20 mouse cellular contexts compared by ENCODE assay signal in the genomic region with DNA sequence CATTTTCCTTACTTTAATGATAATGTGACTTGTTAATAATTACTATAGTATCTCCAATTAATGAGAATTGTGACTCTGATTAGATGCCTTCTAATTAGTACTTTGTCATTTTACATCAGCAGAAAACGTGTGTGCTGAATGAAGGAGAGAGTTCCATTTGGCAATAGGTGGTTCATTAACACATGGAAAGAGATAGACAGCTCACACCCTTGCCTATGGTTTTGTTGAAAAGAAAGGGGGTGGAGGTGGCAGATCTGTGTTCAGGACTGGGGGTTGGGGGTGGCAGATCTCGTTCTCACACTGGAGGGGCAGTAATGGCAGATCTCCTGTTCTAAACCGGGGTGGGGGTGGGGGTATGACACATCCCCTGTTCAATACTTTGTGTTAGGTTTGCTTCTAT.
A peak's percentile ranks its signal among the peaks of the same experiment; 100 is the strongest.
DNase-seq lines count a peak whose midpoint lies in the region; ATAC-seq lines count a peak whose summit lies in the region.
"Had no signal": no experiment of that assay in that cellular context is flagged by ENCODE, and none has a peak within 500 bp of the region (broad histone marks: within the 10 kb centered on the region; RNA-seq: fewer than 3 reads in every experiment).

No protein-coding gene starts in this region.

- WGBS in forebrain, embryonic 10.5 days = 68% methylated on average over 3 of the region's 3 CpGs
- 50% methylated on average over 3 of the region's 3 CpGs for WGBS in forebrain, embryonic 11.5 days
- 76% methylated on average over 3 of the region's 3 CpGs for WGBS in midbrain, embryonic 16.5 days
- WGBS in midbrain, embryonic 11.5 days = 72% methylated on average over 3 of the region's 3 CpGs
- WGBS in forebrain, embryonic 16.5 days = 26% methylated on average over 3 of the region's 3 CpGs

- H3K36me3 ChIP-seq in forebrain, embryonic 10.5 days (replicated peaks) = no peaks in the 10 kb centered on the region
- H3K36me3 ChIP-seq in forebrain, embryonic 11.5 days (ENCODE audit: control insufficient read depth, insufficient read depth, low read length) = no peaks in the 10 kb centered on the region
- H3K36me3 ChIP-seq in midbrain, embryonic 16.5 days (ENCODE audit: control insufficient read depth, insufficient read depth, low read length) = no peaks in the 10 kb centered on the region
- no peaks in the 10 kb centered on the region for H3K36me3 ChIP-seq in midbrain, embryonic 11.5 days (ENCODE audit: control insufficient read depth, insufficient read depth, low read length)
- no peaks in the 10 kb centered on the region for H3K36me3 ChIP-seq in forebrain, embryonic 16.5 days (ENCODE audit: control insufficient read depth, insufficient read depth)
- H3K36me3 ChIP-seq: embryonic facial prominence, embryonic 13.5 days; heart, embryonic 12.5 days had no signal

- peaks cover 33% of the 10 kb centered on the region for H3K4me1 ChIP-seq in forebrain, embryonic 10.5 days
- H3K4me1 ChIP-seq in forebrain, embryonic 11.5 days (replicated peaks; ENCODE audit: control insufficient read depth, insufficient read depth, low read length) = peaks cover 2% of the 10 kb centered on the region; the same call in 1 of the 2 replicates
- H3K4me1 ChIP-seq in midbrain, embryonic 16.5 days (ENCODE audit: control insufficient read depth, insufficient read depth, low read length) = peaks cover 26% of the 10 kb centered on the region
- H3K4me1 ChIP-seq in midbrain, embryonic 11.5 days (ENCODE audit: control insufficient read depth, insufficient read depth, low read length) = peaks cover under 1% of the 10 kb centered on the region; the same call in 1 of the 2 replicates
- peaks cover 42% of the 10 kb centered on the region for H3K4me1 ChIP-seq in forebrain, embryonic 16.5 days (replicated peaks; ENCODE audit: control insufficient read depth, insufficient read depth, low read length)

- no peak overlapping the region for H3K4me2 ChIP-seq in forebrain, embryonic 11.5 days (ENCODE audit: low read depth, low read length, severe bottlenecking)
- no peak overlapping the region for H3K4me2 ChIP-seq in midbrain, embryonic 16.5 days (ENCODE audit: low read length)
- H3K4me2 ChIP-seq in midbrain, embryonic 11.5 days = no peak overlapping the region
- H3K4me2 ChIP-seq in forebrain, embryonic 16.5 days (ENCODE audit: low read length) = no peak overlapping the region
- H3K4me2 ChIP-seq: embryonic facial prominence, embryonic 13.5 days; heart, embryonic 12.5 days had no signal

- no peaks in the 10 kb centered on the region for H3K9me3 ChIP-seq in forebrain, embryonic 10.5 days
- no peaks in the 10 kb centered on the region for H3K9me3 ChIP-seq in forebrain, embryonic 11.5 days (ENCODE audit: control insufficient read depth, low read length)
- no peaks in the 10 kb centered on the region for H3K9me3 ChIP-seq in midbrain, embryonic 16.5 days (replicated peaks; ENCODE audit: control insufficient read depth, low read length, poor library complexity, severe bottlenecking)
- no peaks in the 10 kb centered on the region for H3K9me3 ChIP-seq in midbrain, embryonic 11.5 days (ENCODE audit: control insufficient read depth, low read length)
- H3K9me3 ChIP-seq in forebrain, embryonic 16.5 days (ENCODE audit: control insufficient read depth, low read length) = no peaks in the 10 kb centered on the region
- H3K9me3 ChIP-seq: embryonic facial prominence, embryonic 13.5 days; heart, embryonic 12.5 days had no signal

- no peak overlapping the region for H3K4me3 ChIP-seq in forebrain, embryonic 10.5 days
- H3K4me3 ChIP-seq in forebrain, embryonic 11.5 days (ENCODE audit: low read depth, low read length) = no peak overlapping the region
- H3K4me3 ChIP-seq in midbrain, embryonic 16.5 days (ENCODE audit: low read depth, low read length) = no peak overlapping the region
- H3K4me3 ChIP-seq in midbrain, embryonic 11.5 days (ENCODE audit: low read depth, low read length) = no peak overlapping the region
- H3K4me3 ChIP-seq in forebrain, embryonic 16.5 days (replicated peaks; ENCODE audit: low read length) = no peak overlapping the region
- H3K4me3 ChIP-seq: embryonic facial prominence, embryonic 13.5 days; heart, adult 2 months; heart, embryonic 12.5 days had no signal

- no peak for DNase-seq in forebrain, embryonic 10.5 days (ENCODE audit: extremely low spot score, low spot score)
- no peak for DNase-seq in forebrain, embryonic 11.5 days (ENCODE audit: low spot score)
- no peak for DNase-seq in midbrain, embryonic 11.5 days (ENCODE audit: low spot score, missing footprints)
- no peak for DNase-seq in cerebellum, adult 18-20 months
- no peak for DNase-seq in lung, postnatal 10 days
- DNase-seq: adrenal gland, postnatal 10 days; B cell, adult 2 months; cerebellum, adult 11-12 months; cerebellum, adult 9-11 months; cerebellum, postnatal 36 days; gastrocnemius, postnatal 10 days; heart, adult 2 months; kidney, adult 18-20 months had no signal

- H3K27me3 ChIP-seq in forebrain, embryonic 10.5 days (ENCODE audit: poor library complexity, severe bottlenecking) = no peaks in the 10 kb centered on the region
- no peaks in the 10 kb centered on the region for H3K27me3 ChIP-seq in forebrain, embryonic 11.5 days (ENCODE audit: control insufficient read depth, insufficient read depth, low read length)
- H3K27me3 ChIP-seq in midbrain, embryonic 16.5 days (ENCODE audit: control insufficient read depth, insufficient read depth, low read depth, low read length) = no peaks in the 10 kb centered on the region
- no peaks in the 10 kb centered on the region; the same call in 1 of the 2 replicates for H3K27me3 ChIP-seq in midbrain, embryonic 11.5 days (ENCODE audit: control insufficient read depth, insufficient read depth, low read length)
- no peaks in the 10 kb centered on the region for H3K27me3 ChIP-seq in forebrain, embryonic 16.5 days (replicated peaks; ENCODE audit: control insufficient read depth, insufficient read depth, low read length)
- H3K27me3 ChIP-seq: embryonic facial prominence, embryonic 13.5 days had no signal

- ATAC-seq in forebrain, embryonic 11.5 days (replicated peaks; ENCODE audit: low FRiP score) = no peak
- ATAC-seq in midbrain, embryonic 16.5 days = no peak
- no peak for ATAC-seq in midbrain, embryonic 11.5 days (ENCODE audit: low FRiP score)
- peak; percentile 43; the same call in 1 of the 2 replicates for ATAC-seq in forebrain, embryonic 16.5 days
- ATAC-seq: CD4-positive, CD25-positive, alpha-beta regulatory T cell, adult 4 months; hindbrain, embryonic 16.5 days; inflammation-experienced regulatory T-cells, adult 6 months had no signal

- H3K9ac ChIP-seq in forebrain, embryonic 11.5 days (ENCODE audit: low read length) = no peak overlapping the region
- no peak overlapping the region for H3K9ac ChIP-seq in midbrain, embryonic 16.5 days (ENCODE audit: low read depth, low read length)
- H3K9ac ChIP-seq in midbrain, embryonic 11.5 days (ENCODE audit: low read length) = no peak overlapping the region
- H3K9ac ChIP-seq in forebrain, embryonic 16.5 days (replicated peaks; ENCODE audit: low read depth, low read length) = no peak overlapping the region
- H3K9ac ChIP-seq: embryonic facial prominence, embryonic 13.5 days; heart, embryonic 12.5 days had no signal

- H3K27ac ChIP-seq in forebrain, embryonic 10.5 days = peak overlapping the region; percentile 5; the same call in 1 of the 2 replicates
- no peak overlapping the region for H3K27ac ChIP-seq in forebrain, embryonic 11.5 days (ENCODE audit: low read depth, low read length)
- H3K27ac ChIP-seq in midbrain, embryonic 16.5 days (ENCODE audit: low read length) = peak overlapping the region; percentile 67; the same call in 1 of the 2 replicates
- no peak overlapping the region for H3K27ac ChIP-seq in midbrain, embryonic 11.5 days (ENCODE audit: low read depth, low read length)
- H3K27ac ChIP-seq in forebrain, embryonic 16.5 days (ENCODE audit: low read length) = peak overlapping the region; percentile 43
- H3K27ac ChIP-seq: embryonic facial prominence, embryonic 13.5 days; heart, adult 2 months had no signal

Comparison
In these comparisons a context has a peak if more than half of its experiments do, and no peak if none do; other contexts are left out.
1. H3K27ac ChIP-seq: peak in forebrain, embryonic 10.5 days (single experiment), midbrain, embryonic 16.5 days (single experiment) and forebrain, embryonic 16.5 days (single experiment); none in forebrain, embryonic 11.5 days (single experiment) and midbrain, embryonic 11.5 days (single experiment).